Mouse (Mus musculus): Measurements from ENCODE around the gene Blvrb. TPM values are rescaled to one million over a fixed set of nuclear protein-coding genes. Genes with fewer than 3 reads are reported as not detected.
A peak's percentile ranks its signal among the peaks of the same experiment; 100 is the strongest.

Blvrb gene
- polyA plus RNA-seq, 1 experiment: 496 TPM

DNA sequence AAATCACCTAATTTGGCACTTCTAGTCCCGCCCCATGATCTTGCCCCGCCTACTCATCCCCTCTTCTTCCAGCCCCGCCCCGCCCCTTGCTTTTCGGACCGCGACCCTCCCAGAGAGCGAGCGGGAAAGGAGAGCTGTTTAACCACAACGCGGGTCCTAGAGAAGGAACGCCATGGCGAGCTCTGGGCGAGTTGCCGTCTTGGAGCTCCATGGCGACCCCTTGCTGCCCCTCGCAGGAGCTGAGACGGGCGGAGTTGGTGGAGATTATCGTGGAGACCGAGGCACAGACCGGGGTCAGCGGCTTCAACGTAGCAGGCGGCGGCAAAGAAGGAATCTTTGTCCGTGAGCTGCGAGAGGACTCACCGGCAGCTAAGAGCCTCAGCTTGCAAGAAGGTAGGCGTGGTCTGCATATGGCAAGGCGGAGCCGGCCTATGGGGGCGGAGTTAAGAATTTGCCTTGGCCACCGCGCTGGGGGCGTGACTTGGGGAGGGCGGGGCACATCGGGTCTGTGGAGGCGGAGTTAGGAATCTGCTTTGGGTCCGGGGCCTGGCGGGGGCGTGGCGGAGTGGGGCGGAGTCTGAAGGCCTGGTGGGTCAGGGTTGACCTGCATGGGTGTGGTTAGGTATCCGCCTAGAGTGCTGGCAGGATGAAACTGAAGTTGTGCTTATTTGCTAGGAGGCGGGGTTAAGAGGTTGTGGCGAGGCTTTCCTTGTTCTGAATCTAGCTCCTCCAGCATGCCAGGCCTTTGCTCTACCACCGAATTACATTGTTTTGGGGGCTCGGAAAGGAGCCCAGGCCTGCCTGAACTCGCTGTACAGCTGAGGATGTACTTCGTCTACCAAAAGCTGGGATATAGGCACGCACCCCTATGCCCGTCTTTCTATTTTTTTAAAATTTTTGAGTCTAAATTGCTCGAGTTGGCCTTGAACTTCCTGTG is 60.2 kb downstream of the Blvrb start:
- no peak for TF ChIP-seq CTCF (IDR thresholded peaks at IDR 0.05; ENCODE audit: low read depth, low read length)
- TF ChIP-seq POLR2A (IDR thresholded peaks at IDR 0.05; ENCODE audit: borderline replicate concordance, low read depth, low read length): no peak
- Histone ChIP-seq H3K4me3 (ENCODE audit: insufficient read depth, low read length) (peak overlapping the region; percentile 71), H3K4me1 (ENCODE audit: control insufficient read depth, insufficient read depth, low read length) (peaks cover 13% of the 10 kb centered on the region), H3K27ac (ENCODE audit: insufficient read depth, low read depth, low read length) (peak overlapping the region; percentile 63)

DNA sequence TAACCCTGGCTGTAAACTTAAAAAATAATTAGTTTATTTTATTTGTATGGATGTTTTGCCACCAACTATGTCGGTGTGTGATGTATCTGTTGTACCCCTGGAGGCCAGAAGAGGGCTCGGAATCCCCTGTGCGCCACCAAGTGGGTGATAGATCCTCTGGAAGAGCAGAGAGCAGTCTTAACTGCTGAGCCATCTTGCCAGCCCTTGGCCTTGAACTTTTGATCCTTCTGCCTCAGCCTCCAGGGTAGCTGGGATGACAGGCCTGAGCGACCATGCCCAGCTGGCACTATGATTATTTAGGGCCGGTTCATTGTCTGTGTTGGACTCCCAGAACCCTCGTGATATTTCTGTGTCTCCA is 60.8 kb downstream of the Blvrb start:
- H3K27ac ChIP-seq (ENCODE audit: insufficient read depth, low read depth, low read length): peak overlapping the region; percentile 55
- peak overlapping the region; percentile 49; the same call in 1 of the 2 replicates for H3K4me3 ChIP-seq (ENCODE audit: insufficient read depth, low read length)
- peaks cover 13% of the 10 kb centered on the region for H3K4me1 ChIP-seq (ENCODE audit: control insufficient read depth, insufficient read depth, low read length)
- TF ChIP-seq POLR2A (IDR thresholded peaks at IDR 0.05; ENCODE audit: borderline replicate concordance, low read depth, low read length) (no peak), CTCF (IDR thresholded peaks at IDR 0.05; ENCODE audit: low read depth, low read length) (peak; percentile 70)

DNA sequence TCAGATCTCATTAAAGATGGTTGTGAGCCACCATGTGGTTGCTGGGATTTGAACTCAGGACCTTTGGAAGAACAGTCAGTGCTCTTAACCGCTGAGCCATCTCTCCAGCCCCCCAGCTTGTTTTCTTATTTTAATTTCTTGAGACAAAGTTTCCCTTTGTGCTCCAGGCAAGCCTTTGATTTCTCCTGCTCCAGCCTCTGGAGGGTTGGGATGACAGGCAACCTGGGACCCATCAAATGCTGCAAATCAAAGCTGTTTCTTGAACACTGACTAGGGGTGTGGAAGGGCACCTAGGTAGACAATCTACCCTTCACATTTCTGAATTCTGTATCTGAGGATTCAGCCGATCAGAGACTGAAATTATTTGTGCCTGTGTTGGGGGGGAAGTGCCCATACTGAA is 63.0 kb downstream of the Blvrb start:
- Histone ChIP-seq H3K27ac (ENCODE audit: insufficient read depth, low read depth, low read length) (no peak overlapping the region), H3K4me1 (ENCODE audit: control insufficient read depth, insufficient read depth, low read length) (peaks cover 13% of the 10 kb centered on the region), H3K4me3 (ENCODE audit: insufficient read depth, low read length) (no peak overlapping the region)
- TF ChIP-seq CTCF (IDR thresholded peaks at IDR 0.05; ENCODE audit: low read depth, low read length) (no peak), POLR2A (IDR thresholded peaks at IDR 0.05; ENCODE audit: borderline replicate concordance, low read depth, low read length) (no peak)

DNA sequence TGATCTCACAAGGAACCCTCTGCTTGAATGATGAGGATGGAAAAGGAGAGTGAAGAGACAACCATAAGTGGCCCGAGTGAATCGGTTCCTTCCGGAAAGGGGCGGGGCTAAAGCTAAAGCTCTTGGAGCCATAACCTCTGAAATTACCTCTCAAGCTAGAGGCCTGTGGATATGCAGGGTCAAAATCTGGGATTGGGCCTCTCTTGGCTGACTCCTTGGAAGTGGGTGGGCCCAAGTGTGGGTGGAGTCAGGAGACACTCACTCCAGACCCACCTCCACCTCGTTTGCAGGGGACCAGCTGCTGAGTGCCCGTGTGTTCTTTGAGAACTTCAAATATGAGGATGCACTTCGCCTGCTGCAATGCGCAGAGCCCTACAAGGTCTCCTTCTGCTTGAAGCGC is 67.2 kb downstream of the Blvrb start:
- TF ChIP-seq POLR2A (IDR thresholded peaks at IDR 0.05; ENCODE audit: borderline replicate concordance, low read depth, low read length) (no peak), CTCF (IDR thresholded peaks at IDR 0.05; ENCODE audit: low read depth, low read length) (no peak)
- H3K4me3 ChIP-seq (ENCODE audit: insufficient read depth, low read length): no peak overlapping the region
- no peaks in the 10 kb centered on the region for H3K4me1 ChIP-seq (ENCODE audit: control insufficient read depth, insufficient read depth, low read length)
- H3K27ac ChIP-seq (ENCODE audit: insufficient read depth, low read depth, low read length): no peak overlapping the region

Other genes starting within 250 kb of the Blvrb start
- gene Itpkc, start 219.3 kb upstream of the Blvrb start, polyA plus RNA-seq (2012; ENCODE audit: insufficient read depth, insufficient read length, missing spikeins): 6.1 and 7.1 TPM in 2 replicates
- 21.7 and 22.6 TPM in 2 replicates for gene Coq8b, start 215.0 kb upstream of the Blvrb start, polyA plus RNA-seq (2012; ENCODE audit: insufficient read depth, insufficient read length, missing spikeins)
- gene Numbl, start 189.5 kb upstream of the Blvrb start, polyA plus RNA-seq (2012; ENCODE audit: insufficient read depth, insufficient read length, missing spikeins): 6.2 and 7.6 TPM in 2 replicates
- gene Ltbp4, start 110.3 kb upstream of the Blvrb start, polyA plus RNA-seq (2012; ENCODE audit: insufficient read depth, insufficient read length, missing spikeins): 0.84 TPM in 1 of 2 replicates, not detected in the other
- gene Shkbp1, start 92.0 kb upstream of the Blvrb start, polyA plus RNA-seq (2012; ENCODE audit: insufficient read depth, insufficient read length, missing spikeins): 51.0 and 60.8 TPM in 2 replicates
- 10.4 TPM in 1 of 2 replicates, not detected in the other for gene Gm20479, start 90.6 kb upstream of the Blvrb start, polyA plus RNA-seq (2012; ENCODE audit: insufficient read depth, insufficient read length, missing spikeins)
- gene Sptbn4, start 292 bp upstream of the Blvrb start, polyA plus RNA-seq (2012; ENCODE audit: insufficient read depth, insufficient read length, missing spikeins): 0.48 and 0.73 TPM in 2 replicates
- 19.5 and 20.9 TPM in 2 replicates for gene Sertad3, start 25.8 kb downstream of the Blvrb start, polyA plus RNA-seq (2012; ENCODE audit: insufficient read depth, insufficient read length, missing spikeins)
- 22.1 and 24.7 TPM in 2 replicates for gene Sertad1, start 38.9 kb downstream of the Blvrb start, polyA plus RNA-seq (2012; ENCODE audit: insufficient read depth, insufficient read length, missing spikeins)
- gene Prx, start 51.3 kb downstream of the Blvrb start, polyA plus RNA-seq (2012; ENCODE audit: insufficient read depth, insufficient read length, missing spikeins): 0.57 and 0.68 TPM in 2 replicates
- 0.43 TPM in 1 of 2 replicates, not detected in the other for gene Hipk4, start 75.3 kb downstream of the Blvrb start, polyA plus RNA-seq (2012; ENCODE audit: insufficient read depth, insufficient read length, missing spikeins)
- 397 TPM in 2 replicates for gene Pld3, start 105.2 kb downstream of the Blvrb start, polyA plus RNA-seq (2012; ENCODE audit: insufficient read depth, insufficient read length, missing spikeins)
- 53.6 and 59.8 TPM in 2 replicates for gene 2310022A10Rik, start 105.3 kb downstream of the Blvrb start, polyA plus RNA-seq (2012; ENCODE audit: insufficient read depth, insufficient read length, missing spikeins)
- 67.1 and 83.5 TPM in 2 replicates for gene Akt2, start 143.6 kb downstream of the Blvrb start, polyA plus RNA-seq (2012; ENCODE audit: insufficient read depth, insufficient read length, missing spikeins)
- gene Ttc9b, start 205.9 kb downstream of the Blvrb start, polyA plus RNA-seq (2012; ENCODE audit: insufficient read depth, insufficient read length, missing spikeins): not detected in 2 replicates
- gene Map3k10, start 226.6 kb downstream of the Blvrb start, polyA plus RNA-seq (2012; ENCODE audit: insufficient read depth, insufficient read length, missing spikeins): 12.2 and 12.6 TPM in 2 replicates
- 4.8 and 5.6 TPM in 2 replicates for gene Zfp607b, start 241.4 kb downstream of the Blvrb start, polyA plus RNA-seq (2012; ENCODE audit: insufficient read depth, insufficient read length, missing spikeins)